In genomic region chr5:52358120-52358519, GRCm38 (mm10) we compare ENCODE assay signal across 25 mouse cellular contexts. TPM values are rescaled to one million over a fixed set of nuclear protein-coding genes. Genes with fewer than 3 reads are reported as not detected.
DNase-seq lines count a peak whose midpoint lies in the region; ATAC-seq lines count a peak whose summit lies in the region.
"Had no signal": no experiment of that assay in that cellular context is flagged by ENCODE, and none has a peak within 500 bp of the region (broad histone marks: within the 10 kb centered on the region; RNA-seq: fewer than 3 reads in every experiment).

No protein-coding gene starts in this region.

- no peak for ATAC-seq in midbrain, embryonic 11.5 days (ENCODE audit: low FRiP score)
- no peak for ATAC-seq in midbrain, embryonic 14.5 days (ENCODE audit: low FRiP score, low TSS enrichment)
- peak; percentile 53 for ATAC-seq in megakaryocyte progenitor cell, adult 5-6 weeks (replicated peaks; ENCODE audit: poor library complexity)
- ATAC-seq in megakaryocyte-erythroid progenitor cell, adult 5-6 weeks (replicated peaks; ENCODE audit: low FRiP score, low TSS enrichment, poor library complexity, severe bottlenecking), result peak; percentile 65
- ATAC-seq: activated CD4-positive, CD25-positive, alpha-beta regulatory T cell, adult 4 months; CD4-positive, CD25-positive, alpha-beta regulatory T cell, adult 4 months; Patski had no signal

- H3K36me3 ChIP-seq in midbrain, embryonic 11.5 days (ENCODE audit: control insufficient read depth, insufficient read depth, low read length), result no peaks in the 10 kb centered on the region
- H3K36me3 ChIP-seq in midbrain, embryonic 14.5 days (ENCODE audit: control insufficient read depth, insufficient read depth, low read length), result no peaks in the 10 kb centered on the region
- H3K36me3 ChIP-seq: G1E had no signal

- no peaks in the 10 kb centered on the region for H3K9me3 ChIP-seq in midbrain, embryonic 11.5 days (ENCODE audit: control insufficient read depth, low read length)
- H3K9me3 ChIP-seq in midbrain, embryonic 14.5 days (ENCODE audit: control insufficient read depth, low read length), result no peaks in the 10 kb centered on the region

- peak; percentile 39 for DNase-seq in midbrain, embryonic 11.5 days (ENCODE audit: low spot score, missing footprints)
- DNase-seq in midbrain, embryonic 14.5 days, result no peak
- DNase-seq in 416B (ENCODE audit: low read depth), result peak; percentile 0
- DNase-seq in right cerebral cortex, postnatal 36 days (ENCODE audit: low spot score in 2 of 2), result no peak
- DNase-seq in urinary bladder, adult 18-20 months (ENCODE audit: low spot score in 2 of 2), result no peak
- no peak for DNase-seq in embryo, embryonic 10.5 days (ENCODE audit: low spot score)
- DNase-seq: adrenal gland, adult 2 months; adrenal gland, adult 8-10 months; adrenal gland, postnatal 10 days; adrenal gland, postnatal 14 days; adrenal gland, postnatal 25 days; adrenal gland, postnatal 36 days; B cell, adult 2 months; cerebellum, adult 11 months; cerebellum, adult 11-12 months; cerebellum, adult 18-20 months had no signal

- no peak overlapping the region for H3K27ac ChIP-seq in midbrain, embryonic 11.5 days (ENCODE audit: low read depth, low read length)
- H3K27ac ChIP-seq in midbrain, embryonic 14.5 days (replicated peaks; ENCODE audit: low read depth, low read length), result no peak overlapping the region

- 85% methylated on average over 6 of the region's 6 CpGs for WGBS in midbrain, embryonic 11.5 days
- whole genome bisulfite sequencing in midbrain, embryonic 14.5 days, result 92% methylated on average over 6 of the region's 6 CpGs

- no peak overlapping the region for H3K9ac ChIP-seq in midbrain, embryonic 11.5 days (ENCODE audit: low read length)
- no peak overlapping the region for H3K9ac ChIP-seq in midbrain, embryonic 14.5 days (replicated peaks; ENCODE audit: low read length)

- no peaks in the 10 kb centered on the region for H3K27me3 ChIP-seq in midbrain, embryonic 11.5 days (ENCODE audit: control insufficient read depth, insufficient read depth, low read length)
- peaks cover 3% of the 10 kb centered on the region; the same call in 1 of the 2 replicates for H3K27me3 ChIP-seq in midbrain, embryonic 14.5 days (ENCODE audit: control insufficient read depth, insufficient read depth, low read length)
- H3K27me3 ChIP-seq: CH12.LX, Patski had no signal

- H3K4me1 ChIP-seq in midbrain, embryonic 11.5 days (ENCODE audit: control insufficient read depth, insufficient read depth, low read length), result peaks cover 3% of the 10 kb centered on the region; the same call in 1 of the 2 replicates
- H3K4me1 ChIP-seq in midbrain, embryonic 14.5 days (ENCODE audit: control insufficient read depth, insufficient read depth, low read length), result peaks cover under 1% of the 10 kb centered on the region

- H3K4me3 ChIP-seq in midbrain, embryonic 11.5 days (ENCODE audit: low read depth, low read length), result no peak overlapping the region
- H3K4me3 ChIP-seq in midbrain, embryonic 14.5 days (replicated peaks; ENCODE audit: low read depth, low read length), result no peak overlapping the region

- no peak overlapping the region for H3K4me2 ChIP-seq in midbrain, embryonic 11.5 days
- no peak overlapping the region for H3K4me2 ChIP-seq in midbrain, embryonic 14.5 days (ENCODE audit: low read length)

RNA-seq across cellular contexts. Expression of gene Sod3, which starts 5.5 kb away (rescaled TPM):
- polyA plus RNA-seq in midbrain, embryonic 11.5 days (2014; fragmentation: Nextera tagmentation; extraction: Ambion mirVana), result 0.74 and 0.75 TPM in 2 replicates
- 0.77 and 1.4 TPM in 2 replicates for polyA plus RNA-seq in midbrain, embryonic 14.5 days (2014; fragmentation: Nextera tagmentation; extraction: Ambion mirVana)
- not detected in 2 replicates for total RNA-seq in megakaryocyte progenitor cell, adult 5-6 weeks (2015)
- not detected in 2 replicates for total RNA-seq in megakaryocyte progenitor cell, adult 5-6 weeks (2017)
- total RNA-seq in megakaryocyte-erythroid progenitor cell, adult 5-6 weeks (2014; fragmentation: Nextera tagmentation), result not detected in 2 replicates
- not detected in 2 replicates for total RNA-seq in megakaryocyte-erythroid progenitor cell, adult 5-6 weeks (2017)
- total RNA-seq: CH12.LX, ES-E14, MEL had no signal
- polyA plus RNA-seq: CD4-positive, CD25-positive, alpha-beta regulatory T cell, adult 4 months; G1E had no signal

Comparison
In these comparisons a context has a peak if more than half of its experiments do, and no peak if none do; other contexts are left out.
1. DNase-seq: peak in midbrain, embryonic 11.5 days (single experiment) and 416B (single experiment); none in midbrain, embryonic 14.5 days (single experiment), right cerebral cortex, postnatal 36 days (0 of 2), urinary bladder, adult 18-20 months (0 of 2) and embryo, embryonic 10.5 days (single experiment).
2. ATAC-seq: peak in megakaryocyte progenitor cell, adult 5-6 weeks (single experiment) and megakaryocyte-erythroid progenitor cell, adult 5-6 weeks (single experiment); none in midbrain, embryonic 11.5 days (single experiment) and midbrain, embryonic 14.5 days (single experiment).